Mouse (Mus musculus): Measurements from ENCODE around the gene Fzd9. TPM values are rescaled to one million over a fixed set of nuclear protein-coding genes. Genes with fewer than 3 reads are reported as not detected.
A peak's percentile ranks its signal among the peaks of the same experiment; 100 is the strongest.

Gene Fzd9
- polyA plus RNA-seq, 1 experiment from 2014 or later, result 12.0 TPM

GRCm38 (mm10) chr5:135274663-135275396, 23.8 kb upstream of the Fzd9 start:
- H3K27me3 ChIP-seq (ENCODE audit: control insufficient read depth, insufficient read depth, low read length), result no peaks in the 10 kb centered on the region; the same call in 1 of the 2 replicates
- peaks cover 8% of the 10 kb centered on the region for H3K4me1 ChIP-seq (ENCODE audit: control insufficient read depth, insufficient read depth, low read length)
- H3K9ac ChIP-seq (replicated peaks; ENCODE audit: low read depth, low read length), result no peak overlapping the region
- no peaks in the 10 kb centered on the region for H3K9me3 ChIP-seq (ENCODE audit: control insufficient read depth, low read length)
- no peaks in the 10 kb centered on the region for H3K36me3 ChIP-seq (ENCODE audit: control insufficient read depth, insufficient read depth, low read length)
- no peak overlapping the region for H3K4me3 ChIP-seq (ENCODE audit: low read depth, low read length)
- no peak for ATAC-seq (ENCODE audit: low read depth)
- WGBS, result 11% methylated on average over 15 of the region's 15 CpGs
- 0 out of 2 replicates have a peak overlapping the region, but pooled peaks have one; percentile 24 for H3K27ac ChIP-seq (ENCODE audit: low read depth, low read length)
- no peak overlapping the region; the same call in 1 of the 2 replicates for H3K4me2 ChIP-seq (ENCODE audit: low read depth, low read length)

DNA sequence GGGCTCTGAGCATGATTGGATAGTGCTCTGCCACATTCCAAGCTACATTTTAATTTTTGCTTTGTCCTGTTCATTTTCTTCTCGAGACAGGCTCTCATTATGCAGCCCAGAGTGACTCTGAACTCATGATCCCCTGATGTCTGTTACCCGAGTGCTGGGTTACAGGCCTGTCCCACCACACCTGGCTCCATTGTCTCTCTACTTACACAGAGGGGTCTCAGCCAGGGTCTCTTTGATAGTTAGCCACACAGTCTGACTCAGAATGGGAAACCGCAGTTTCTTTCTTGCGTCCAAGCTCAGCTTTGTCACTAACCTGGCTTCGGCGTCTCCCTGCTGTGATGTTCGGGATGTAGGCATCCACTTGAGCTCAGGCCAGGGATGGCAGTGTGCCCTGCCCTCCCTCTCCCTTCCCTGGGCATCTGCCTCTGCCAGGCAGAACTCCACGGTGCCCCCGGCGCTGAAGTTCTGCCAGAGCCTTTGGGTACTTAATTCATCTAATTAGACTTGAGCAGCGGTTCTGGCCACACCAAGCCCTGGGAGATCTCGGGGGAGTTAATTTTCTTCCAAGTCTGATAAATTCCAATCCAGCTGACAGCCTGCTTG, 20.6 kb upstream of the Fzd9 start:
- H3K4me2 ChIP-seq (ENCODE audit: low read depth, low read length), result no peak overlapping the region
- no peak overlapping the region for H3K9ac ChIP-seq (replicated peaks; ENCODE audit: low read depth, low read length)
- WGBS, result 45% methylated on average over 12 of the region's 12 CpGs
- H3K27ac ChIP-seq (ENCODE audit: low read depth, low read length), result peak overlapping the region; percentile 57
- no peaks in the 10 kb centered on the region; the same call in 1 of the 2 replicates for H3K27me3 ChIP-seq (ENCODE audit: control insufficient read depth, insufficient read depth, low read length)
- no peak overlapping the region for H3K4me3 ChIP-seq (ENCODE audit: low read depth, low read length)
- ATAC-seq (ENCODE audit: low read depth), result peak; percentile 58; the same call in 1 of the 2 replicates
- H3K36me3 ChIP-seq (ENCODE audit: control insufficient read depth, insufficient read depth, low read length), result no peaks in the 10 kb centered on the region
- peaks cover 8% of the 10 kb centered on the region for H3K4me1 ChIP-seq (ENCODE audit: control insufficient read depth, insufficient read depth, low read length)
- no peaks in the 10 kb centered on the region for H3K9me3 ChIP-seq (ENCODE audit: control insufficient read depth, low read length)

DNA sequence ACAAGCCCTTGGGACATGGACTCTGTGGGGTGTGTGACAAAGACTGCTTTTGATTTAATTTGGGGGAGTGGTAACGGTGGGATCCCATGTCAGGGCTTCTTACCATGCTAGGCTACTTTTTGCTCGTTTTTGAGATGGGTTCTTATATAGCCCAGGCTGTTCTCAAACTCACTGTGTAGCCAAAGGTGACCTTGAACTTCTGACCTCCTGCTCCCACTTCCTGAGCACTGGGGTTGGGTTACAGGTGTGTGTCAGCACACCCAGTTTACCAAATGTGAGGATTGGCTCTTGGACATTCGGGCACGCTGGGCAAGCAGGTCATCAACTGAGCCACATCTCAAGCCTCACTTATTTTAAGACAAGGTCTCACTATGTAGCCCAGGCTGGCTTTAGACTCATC, 19.3 kb upstream of the Fzd9 start:
- WGBS, result 85% methylated on average over 4 of the region's 4 CpGs

DNA sequence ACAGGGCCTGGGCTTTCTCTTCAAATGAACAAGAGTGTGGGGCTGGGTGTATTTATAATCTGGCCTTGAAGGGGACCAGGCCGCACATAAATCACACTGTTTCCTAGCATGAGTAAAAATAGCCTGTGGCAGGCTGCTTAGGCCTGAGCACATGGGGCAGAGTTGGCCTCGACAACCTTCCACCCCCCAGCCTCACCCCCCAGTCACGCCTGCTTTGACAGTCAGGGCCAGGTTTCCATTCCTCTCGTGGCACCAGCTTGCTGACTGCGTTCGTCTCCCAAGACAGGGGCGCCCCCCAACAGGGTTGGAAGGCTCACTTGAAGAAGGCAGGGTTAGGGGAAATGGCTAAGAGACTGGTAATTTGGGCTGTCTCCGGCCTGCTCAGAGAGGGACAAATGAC, 18.4 kb upstream of the Fzd9 start:
- no peak overlapping the region for H3K4me3 ChIP-seq (ENCODE audit: low read depth, low read length)
- no peak overlapping the region for H3K27ac ChIP-seq (ENCODE audit: low read depth, low read length)
- no peak for ATAC-seq (ENCODE audit: low read depth)
- no peaks in the 10 kb centered on the region for H3K9me3 ChIP-seq (ENCODE audit: control insufficient read depth, low read length)
- H3K9ac ChIP-seq (replicated peaks; ENCODE audit: low read depth, low read length), result no peak overlapping the region
- peaks cover 3% of the 10 kb centered on the region for H3K4me1 ChIP-seq (ENCODE audit: control insufficient read depth, insufficient read depth, low read length)
- H3K27me3 ChIP-seq (ENCODE audit: control insufficient read depth, insufficient read depth, low read length), result no peaks in the 10 kb centered on the region
- WGBS, result 77% methylated on average over 8 of the region's 8 CpGs
- no peaks in the 10 kb centered on the region for H3K36me3 ChIP-seq (ENCODE audit: control insufficient read depth, insufficient read depth, low read length)
- no peak overlapping the region for H3K4me2 ChIP-seq (ENCODE audit: low read depth, low read length)

More for the DNA sequence above, 19.3 kb upstream of the Fzd9 start:
- no peak overlapping the region for H3K27ac ChIP-seq (ENCODE audit: low read depth, low read length)
- H3K4me2 ChIP-seq (ENCODE audit: low read depth, low read length), result no peak overlapping the region
- peaks cover 8% of the 10 kb centered on the region for H3K4me1 ChIP-seq (ENCODE audit: control insufficient read depth, insufficient read depth, low read length)
- no peak overlapping the region for H3K4me3 ChIP-seq (ENCODE audit: low read depth, low read length)
- no peaks in the 10 kb centered on the region for H3K36me3 ChIP-seq (ENCODE audit: control insufficient read depth, insufficient read depth, low read length)
- no peaks in the 10 kb centered on the region for H3K9me3 ChIP-seq (ENCODE audit: control insufficient read depth, low read length)
- ATAC-seq (ENCODE audit: low read depth), result no peak
- no peaks in the 10 kb centered on the region for H3K27me3 ChIP-seq (ENCODE audit: control insufficient read depth, insufficient read depth, low read length)
- no peak overlapping the region for H3K9ac ChIP-seq (replicated peaks; ENCODE audit: low read depth, low read length)

DNA sequence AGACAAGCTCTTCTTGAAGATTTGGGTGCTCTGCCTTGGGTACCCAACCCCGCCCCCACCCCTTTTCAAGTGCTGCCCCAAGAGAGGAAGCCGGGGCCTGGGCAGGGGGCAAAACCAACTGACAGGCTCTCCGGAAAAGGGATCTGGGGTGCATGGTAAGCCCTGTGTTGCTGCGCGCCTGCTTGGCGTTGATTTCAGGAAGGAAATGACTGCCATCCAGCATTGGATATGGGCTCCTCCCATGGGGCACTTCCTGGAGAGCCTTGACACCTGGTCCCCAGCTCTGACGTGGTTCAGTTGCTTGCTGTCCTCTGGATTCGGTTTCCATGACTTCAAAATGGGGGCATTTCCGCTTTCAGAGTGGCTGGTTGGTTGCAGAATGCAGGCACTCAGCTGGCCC, 13.5 kb upstream of the Fzd9 start:
- Histone ChIP-seq H3K27ac (ENCODE audit: low read depth, low read length) (peak overlapping the region; percentile 64), H3K9me3 (ENCODE audit: control insufficient read depth, low read length) (no peaks in the 10 kb centered on the region), H3K27me3 (ENCODE audit: control insufficient read depth, insufficient read depth, low read length) (no peaks in the 10 kb centered on the region), H3K4me2 (ENCODE audit: low read depth, low read length) (no peak overlapping the region), H3K36me3 (ENCODE audit: control insufficient read depth, insufficient read depth, low read length) (no peaks in the 10 kb centered on the region), H3K9ac (replicated peaks; ENCODE audit: low read depth, low read length) (no peak overlapping the region), H3K4me3 (ENCODE audit: low read depth, low read length) (no peak overlapping the region), H3K4me1 (ENCODE audit: control insufficient read depth, insufficient read depth, low read length) (no peaks in the 10 kb centered on the region)
- 50% methylated on average over 9 of the region's 9 CpGs for WGBS
- ATAC-seq (ENCODE audit: low read depth), result 0 out of 2 replicates have a peak, but pooled peaks have one; percentile 49

DNA sequence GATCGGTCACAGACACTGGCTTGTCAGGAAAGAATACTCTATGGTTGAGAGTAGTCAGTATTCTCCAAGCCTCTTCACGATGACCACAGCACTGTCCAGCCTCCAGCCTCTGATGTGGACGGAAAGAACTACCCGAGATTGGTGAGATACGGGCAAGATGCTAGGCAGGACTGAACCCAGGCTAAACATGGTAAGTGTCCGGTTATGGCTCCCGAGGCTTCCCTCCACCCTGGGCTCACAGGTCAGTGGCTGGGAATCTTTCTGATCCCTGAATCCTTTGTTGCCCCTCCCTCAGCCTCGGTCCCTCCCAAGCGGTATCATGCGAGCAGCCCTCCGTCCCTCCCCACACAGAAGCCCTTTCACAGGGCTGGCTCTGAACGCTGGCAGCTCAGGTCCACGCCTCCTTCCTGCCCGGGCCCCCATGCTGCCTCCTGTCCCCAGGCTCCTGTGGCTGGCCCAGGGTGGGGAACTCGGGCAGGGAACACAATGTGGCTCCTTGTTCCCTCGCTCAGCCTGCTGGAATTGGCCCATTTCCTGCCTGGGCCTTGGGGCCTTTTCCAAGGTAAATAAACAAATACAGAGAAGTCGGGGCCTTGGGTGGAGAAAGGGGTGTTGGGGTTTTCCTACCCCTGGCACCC, 13.0 kb upstream of the Fzd9 start:
- Histone ChIP-seq H3K4me1 (ENCODE audit: control insufficient read depth, insufficient read depth, low read length) (no peaks in the 10 kb centered on the region), H3K27ac (ENCODE audit: low read depth, low read length) (peak overlapping the region; percentile 64), H3K27me3 (ENCODE audit: control insufficient read depth, insufficient read depth, low read length) (no peaks in the 10 kb centered on the region), H3K9ac (replicated peaks; ENCODE audit: low read depth, low read length) (no peak overlapping the region), H3K4me2 (ENCODE audit: low read depth, low read length) (no peak overlapping the region; the same call in 1 of the 2 replicates), H3K9me3 (ENCODE audit: control insufficient read depth, low read length) (no peaks in the 10 kb centered on the region), H3K4me3 (ENCODE audit: low read depth, low read length) (no peak overlapping the region), H3K36me3 (ENCODE audit: control insufficient read depth, insufficient read depth, low read length) (no peaks in the 10 kb centered on the region)
- peak; percentile 86; the same call in 1 of the 2 replicates for ATAC-seq (ENCODE audit: low read depth)
- WGBS, result 20% methylated on average over 17 of the region's 17 CpGs

DNA sequence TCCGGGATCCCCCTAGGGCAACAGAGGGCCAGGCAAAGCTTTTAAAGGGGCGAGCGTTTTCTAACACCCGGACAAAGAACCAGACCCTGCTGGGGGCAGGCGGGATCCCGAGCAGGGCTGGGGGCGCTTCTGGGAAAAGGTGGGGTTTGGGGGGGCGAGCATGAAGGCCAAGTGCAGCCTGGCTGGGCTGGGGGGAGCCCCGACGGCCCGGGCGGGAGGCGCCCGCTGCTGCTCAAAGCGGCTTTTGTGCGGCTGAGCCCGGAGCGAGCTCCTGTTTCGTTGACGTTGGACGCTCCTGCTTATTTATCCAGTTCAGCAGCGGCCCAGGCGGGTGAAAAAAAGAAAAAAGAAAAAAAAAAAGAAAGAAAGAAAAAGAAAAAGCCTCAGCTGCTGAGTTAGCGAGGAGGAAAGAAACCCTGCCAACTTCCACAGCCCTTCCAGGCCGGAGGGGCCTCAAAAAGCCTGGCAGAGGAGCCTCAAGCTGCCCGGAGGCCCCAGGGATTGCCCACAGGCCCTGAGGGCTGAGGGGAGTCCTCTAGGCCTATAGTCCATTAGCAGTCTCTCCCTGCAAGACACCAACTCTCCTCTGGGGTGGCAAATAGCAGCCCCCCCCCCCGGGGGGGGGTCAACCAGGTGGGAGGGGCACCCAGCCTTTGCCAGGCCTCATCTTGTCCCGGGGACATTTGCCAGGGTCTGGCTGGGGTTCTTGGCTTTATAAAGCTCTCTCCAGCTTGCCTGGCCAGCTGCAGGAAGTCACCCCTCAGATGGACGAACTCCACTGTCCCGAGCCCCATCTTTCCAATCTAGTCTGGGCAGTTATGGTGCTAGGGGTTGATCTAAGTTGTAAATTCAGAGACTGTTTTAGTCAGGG, 7.5 kb upstream of the Fzd9 start:
- Histone ChIP-seq H3K27me3 (ENCODE audit: control insufficient read depth, insufficient read depth, low read length) (no peaks in the 10 kb centered on the region), H3K4me1 (ENCODE audit: control insufficient read depth, insufficient read depth, low read length) (no peaks in the 10 kb centered on the region), H3K36me3 (ENCODE audit: control insufficient read depth, insufficient read depth, low read length) (no peaks in the 10 kb centered on the region), H3K4me2 (ENCODE audit: low read depth, low read length) (peak overlapping the region; percentile 36; the same call in 1 of the 2 replicates), H3K4me3 (ENCODE audit: low read depth, low read length) (peak overlapping the region; percentile 12; the same call in 1 of the 2 replicates), H3K27ac (ENCODE audit: low read depth, low read length) (peak overlapping the region; percentile 70), H3K9ac (replicated peaks; ENCODE audit: low read depth, low read length) (peak overlapping the region; percentile 35; the same call in 1 of the 2 replicates), H3K9me3 (ENCODE audit: control insufficient read depth, low read length) (no peaks in the 10 kb centered on the region)
- ATAC-seq (ENCODE audit: low read depth), result no peak; the same call in 1 of the 2 replicates
- 18% methylated on average over 30 of the region's 30 CpGs for WGBS

DNA sequence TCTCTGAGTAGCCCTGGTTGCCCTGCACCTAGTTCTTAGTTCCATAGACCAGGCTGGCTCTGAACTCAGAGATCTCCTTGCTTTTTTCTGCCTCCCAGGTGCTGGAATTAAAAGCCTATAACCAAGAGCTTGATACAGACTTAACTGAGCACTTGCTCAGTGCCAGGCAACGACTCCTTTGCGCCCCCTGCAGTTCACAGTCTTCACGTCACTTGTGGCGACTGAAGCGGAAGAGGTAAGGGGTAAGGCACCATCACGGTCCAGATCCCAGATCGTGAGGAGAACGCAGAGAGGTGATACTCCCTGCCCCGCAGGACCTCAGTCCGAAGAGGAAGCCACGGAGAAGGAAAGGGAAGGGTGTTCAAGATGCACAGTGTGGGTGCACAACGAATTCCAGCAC, 6.5 kb upstream of the Fzd9 start:
- Histone ChIP-seq H3K36me3 (ENCODE audit: control insufficient read depth, insufficient read depth, low read length) (no peaks in the 10 kb centered on the region), H3K4me3 (ENCODE audit: low read depth, low read length) (no peak overlapping the region), H3K9ac (replicated peaks; ENCODE audit: low read depth, low read length) (no peak overlapping the region), H3K9me3 (ENCODE audit: control insufficient read depth, low read length) (no peaks in the 10 kb centered on the region), H3K4me1 (ENCODE audit: control insufficient read depth, insufficient read depth, low read length) (no peaks in the 10 kb centered on the region), H3K4me2 (ENCODE audit: low read depth, low read length) (no peak overlapping the region), H3K27ac (ENCODE audit: low read depth, low read length) (peak overlapping the region; percentile 70; the same call in 1 of the 2 replicates), H3K27me3 (ENCODE audit: control insufficient read depth, insufficient read depth, low read length) (no peaks in the 10 kb centered on the region)
- no peak for ATAC-seq (ENCODE audit: low read depth)
- 84% methylated on average over 12 of the region's 12 CpGs for WGBS
